23 mouse cellular contexts compared by ENCODE assay signal in genomic region chr16:35458297-35458696, GRCm38 (mm10).
"Had no signal": no experiment of that assay in that cellular context is flagged by ENCODE, and none has a peak within 500 bp of the region (broad histone marks: within the 10 kb centered on the region; RNA-seq: fewer than 3 reads in every experiment).

No protein-coding gene starts in this region.

- H3K4me1 ChIP-seq: heart, embryonic 13.5 days; heart, embryonic 15.5 days; limb, embryonic 13.5 days; limb, embryonic 15.5 days; liver, embryonic 12.5 days had no signal

- H3K9ac ChIP-seq: forebrain, postnatal 0 days; heart, embryonic 13.5 days; heart, embryonic 15.5 days; hindbrain, embryonic 15.5 days; limb, embryonic 13.5 days; limb, embryonic 15.5 days; liver, embryonic 12.5 days; liver, embryonic 14.5 days had no signal

- H3K4me3 ChIP-seq: heart, adult 2 months; heart, embryonic 13.5 days; heart, embryonic 15.5 days; hindbrain, embryonic 13.5 days; hindbrain, embryonic 15.5 days; limb, embryonic 13.5 days; limb, embryonic 15.5 days; liver, embryonic 12.5 days had no signal

- H3K27me3 ChIP-seq: heart, embryonic 13.5 days; heart, embryonic 15.5 days; hindbrain, embryonic 13.5 days; hindbrain, embryonic 15.5 days; limb, embryonic 13.5 days; limb, embryonic 15.5 days; liver, embryonic 12.5 days had no signal

- ATAC-seq: forebrain, postnatal 0 days; hindbrain, postnatal 0 days; liver, embryonic 12.5 days had no signal

- H3K27ac ChIP-seq: heart, adult 2 months; heart, embryonic 13.5 days; heart, embryonic 15.5 days; hindbrain, embryonic 13.5 days; hindbrain, embryonic 15.5 days; hindbrain, postnatal 0 days; kidney, postnatal 0 days; limb, embryonic 13.5 days; limb, embryonic 15.5 days; liver, embryonic 12.5 days; liver, embryonic 14.5 days had no signal

- H3K4me2 ChIP-seq: heart, embryonic 11.5 days; heart, embryonic 13.5 days; heart, embryonic 15.5 days; hindbrain, embryonic 13.5 days; hindbrain, embryonic 15.5 days; limb, embryonic 13.5 days; limb, embryonic 15.5 days; liver, embryonic 12.5 days had no signal

- DNase-seq: forebrain, postnatal 0 days; gastrocnemius, postnatal 14 days; gastrocnemius, postnatal 36 days; heart, adult 11 months; heart, adult 2 months; heart, postnatal 14 days; heart, postnatal 36 days; kidney, adult 11 months; kidney, adult 2 months; kidney, postnatal 36 days; layer of hippocampus, postnatal 36 days; left cerebral cortex, postnatal 4 days had no signal

- H3K9me3 ChIP-seq: heart, embryonic 13.5 days; heart, embryonic 15.5 days; hindbrain, embryonic 13.5 days; hindbrain, embryonic 15.5 days; limb, embryonic 13.5 days; limb, embryonic 15.5 days; liver, embryonic 12.5 days had no signal

- H3K36me3 ChIP-seq: hindbrain, embryonic 15.5 days had no signal
